Mouse (Mus musculus) mature B cell (primary cell): ENCODE results near the gene Sash3.
"Not testable (repeated sequence)": the region's sequence is repeated elsewhere in the genome, so short reads cannot be mapped to it uniquely, and the experiment has no call there.

Experiments used
- in situ Hi-C: fragments of 300-500 bp; cut with MboI; formaldehyde crosslinking; loops from 2 replicates; pipeline ENCODE4 v1.14.3; 2019

Gene Sash3

DNA sequence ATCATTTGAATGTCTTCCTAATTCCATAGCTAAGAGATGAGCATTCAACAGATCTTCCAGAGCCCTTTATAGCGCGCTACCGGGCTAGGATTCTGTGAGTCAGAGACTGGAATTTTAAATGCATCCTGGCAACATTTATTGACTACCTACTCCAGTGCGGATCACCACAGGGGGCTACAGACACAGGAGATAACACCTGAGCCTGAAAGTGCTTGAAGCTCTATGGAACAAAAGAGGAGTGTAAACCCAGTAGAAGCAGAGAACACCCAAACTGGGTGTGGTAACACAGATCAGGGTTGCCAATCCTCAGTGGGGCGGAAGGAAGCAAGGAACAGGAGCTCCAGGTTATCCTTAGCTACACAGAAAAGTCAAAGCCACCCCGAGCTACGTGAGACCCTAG lies 56.2 kb downstream of the Sash3 start:
- in situ Hi-C loops, result no loop called here

DNA sequence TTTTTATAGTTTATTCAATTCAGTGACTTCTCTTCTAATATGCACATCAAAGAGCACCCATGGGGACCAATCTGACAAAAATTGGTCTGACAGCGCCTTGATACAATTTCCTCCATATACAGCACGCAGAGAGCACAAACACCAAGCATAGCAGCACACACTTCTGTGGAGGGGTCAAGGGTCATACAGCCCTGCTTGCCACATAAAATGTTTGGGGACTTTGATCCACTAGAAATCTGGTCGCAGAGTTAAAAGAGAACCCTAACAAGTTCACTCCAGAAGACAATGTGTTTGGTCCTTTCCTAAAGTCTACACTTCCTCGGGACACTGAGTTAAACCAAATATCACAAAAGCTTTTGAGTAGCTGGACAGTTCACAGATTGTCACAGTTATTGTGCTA lies 56.8 kb downstream of the Sash3 start:
- in situ Hi-C loops, result no loop called here

DNA sequence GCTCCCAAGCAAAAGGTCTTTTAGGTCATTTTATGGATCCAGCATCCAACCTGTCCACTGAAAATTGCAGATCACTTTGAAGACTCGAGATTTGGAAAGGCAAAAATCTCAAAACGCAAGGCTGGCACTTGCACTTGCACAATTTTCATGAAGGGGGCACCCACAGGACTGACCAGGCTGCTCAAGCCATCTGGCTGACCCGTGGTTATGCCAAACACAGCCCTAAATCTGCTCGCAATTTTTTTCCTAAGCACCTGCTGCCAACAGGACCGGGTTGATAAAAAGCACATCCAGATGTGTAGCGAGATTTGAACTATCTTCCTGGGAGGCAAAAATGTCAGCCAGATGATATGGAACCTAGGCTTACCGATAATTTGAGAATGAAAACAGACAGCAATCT lies 57.5 kb downstream of the Sash3 start:
- in situ Hi-C loops, result no loop called here

DNA sequence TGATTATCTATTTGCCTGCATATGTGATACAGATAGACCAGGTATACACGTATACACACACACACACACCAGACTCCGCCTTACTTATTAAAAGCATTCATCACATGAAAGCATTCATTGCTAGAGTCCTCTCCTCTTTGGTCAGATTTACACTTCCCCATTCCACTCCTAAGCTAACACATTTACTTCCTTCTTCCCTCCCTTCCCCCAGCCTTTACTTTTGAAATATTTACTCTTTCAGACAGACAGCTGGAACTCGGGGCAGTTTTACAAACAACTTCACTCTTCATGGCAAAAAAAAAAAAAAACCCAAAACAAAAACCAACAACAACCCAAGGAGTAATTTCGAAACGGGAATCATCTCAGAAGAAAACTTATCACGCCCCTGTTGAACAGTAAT lies 58.2 kb downstream of the Sash3 start:
- in situ Hi-C loops, result no loop called here

DNA sequence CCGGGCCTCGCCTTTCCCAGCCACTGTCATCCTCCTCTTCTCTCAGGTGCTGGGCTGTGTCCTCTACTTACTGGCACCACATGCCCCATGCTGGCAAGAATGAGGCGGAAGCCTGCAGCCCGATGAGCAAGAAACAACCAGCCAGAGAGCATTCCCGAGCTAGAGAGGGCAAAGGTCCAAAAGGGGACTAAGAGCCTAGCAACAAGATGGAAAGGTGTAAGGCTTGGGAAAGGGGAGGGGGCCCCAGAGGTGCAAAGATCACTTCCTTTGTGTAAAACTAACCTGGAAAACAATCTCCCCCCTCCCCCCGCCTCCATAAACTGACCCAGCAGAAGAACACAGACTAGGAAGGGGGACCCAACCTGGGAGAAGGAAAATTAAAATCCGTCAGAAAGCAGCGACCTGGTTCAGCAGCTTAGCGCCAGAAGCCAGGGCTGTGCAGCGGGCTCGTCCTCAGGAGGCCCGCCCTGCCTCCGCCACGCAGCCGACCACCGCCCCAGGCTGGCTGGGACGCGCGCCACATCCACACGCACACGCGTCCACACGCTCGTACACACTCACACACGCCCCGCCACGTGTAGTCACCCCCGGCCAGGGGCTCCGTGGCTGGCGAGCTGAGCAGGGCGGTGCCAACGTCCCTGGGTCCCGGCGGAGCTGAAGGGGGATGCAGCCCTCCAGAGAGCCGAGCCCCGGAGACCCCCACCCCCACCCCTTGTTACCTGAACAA lies 61.7 kb downstream of the Sash3 start:
- in situ Hi-C loops, result no loop called here

DNA sequence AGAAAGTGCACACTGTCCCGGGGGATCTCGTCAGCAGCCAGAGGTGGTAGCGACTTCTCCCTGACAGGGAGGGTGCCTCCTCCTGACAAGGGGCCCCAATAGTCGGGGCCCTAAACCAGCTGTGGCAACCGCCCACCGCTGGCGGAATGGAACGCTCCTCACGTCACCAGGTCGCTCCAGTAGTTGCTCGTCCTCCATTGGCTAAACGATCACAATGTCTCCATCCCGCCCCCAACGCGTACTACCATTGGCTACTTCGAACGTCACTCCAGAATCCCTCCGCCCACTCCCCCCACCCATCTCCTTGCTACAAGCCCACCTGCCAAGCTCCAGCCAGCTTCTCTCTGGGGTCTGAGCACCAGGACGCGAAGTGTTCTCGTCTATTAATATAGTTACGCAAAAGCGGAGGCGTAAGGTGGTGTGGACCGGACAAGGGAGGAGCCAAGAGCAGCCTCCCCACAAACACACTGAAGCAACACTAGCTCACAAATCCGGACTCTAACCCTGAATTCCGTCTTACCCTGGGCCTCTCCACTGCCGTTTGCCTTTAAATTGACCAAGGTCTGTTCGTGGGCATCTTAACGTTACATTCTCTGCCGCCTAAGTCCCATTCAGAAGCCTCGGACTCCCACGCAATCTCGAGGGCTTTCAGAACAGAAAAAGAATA lies 62.4 kb downstream of the Sash3 start, which contains the start of gene Zdhhc9:
Gene Zdhhc9, minus strand, starts transcription at position 360 of the 667 bp plus-strand sequence.
- in situ Hi-C loops, result no loop called here

DNA sequence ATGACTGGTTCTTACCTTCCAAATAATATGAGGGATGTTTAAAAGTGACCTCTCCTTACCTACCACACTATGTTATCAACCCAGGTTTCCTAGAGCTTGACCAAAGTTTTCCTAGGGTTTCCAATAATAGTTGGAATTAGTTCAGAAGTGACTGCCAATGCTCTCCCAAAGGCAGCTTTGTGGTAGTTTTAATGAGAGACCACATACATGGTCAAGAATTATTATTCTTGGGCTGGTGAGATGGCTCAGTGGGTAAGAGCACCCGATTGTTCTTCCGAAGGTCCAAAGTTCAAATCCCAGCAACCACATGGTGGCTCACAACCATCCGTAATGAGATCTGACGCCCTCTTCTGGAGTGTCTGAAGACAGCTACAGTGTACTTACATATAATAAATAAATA lies 63.5 kb downstream of the Sash3 start:
- in situ Hi-C loops, result not testable (repeated sequence)
